Mouse (Mus musculus) lung, embryonic 15.5 days (tissue): Measurements from ENCODE around the gene Jazf1. TPM values are rescaled to one million over a fixed set of nuclear protein-coding genes. Genes with fewer than 3 reads are reported as not detected.

Experiments used
- ATAC-seq: fragments of 200-750 bp; cut with Nextera tagmentation; 2 replicates; pipeline ENCODE4 v1.8.0; 2017; ENCODE audit warnings: moderate number of reproducible peaks, borderline replicate concordance; ENCODE audit not compliant: low FRiP score, low TSS enrichment; ENCODE audit errors: extremely low read depth
- H3K27ac ChIP-seq: fragments of 300-500 bp; sonication (generic); 2 replicates; pipeline ENCODE4 v1.5.1; 2015; ENCODE audit warnings: moderate library complexity, mild to moderate bottlenecking, inconsistent platforms
- H3K27me3 ChIP-seq: fragments of 300-500 bp; sonication (generic); 2 replicates; pipeline ENCODE4 v1.6.1; 2015; ENCODE audit warnings: inconsistent platforms
- H3K36me3 ChIP-seq: fragments of 300-500 bp; sonication (generic); 2 replicates; pipeline ENCODE4 v1.6.1; 2015; ENCODE audit warnings: inconsistent platforms
- H3K4me1 ChIP-seq: fragments of 300-500 bp; sonication (generic); 2 replicates; pipeline ENCODE4 v1.6.1; 2015; ENCODE audit warnings: inconsistent platforms
- H3K4me2 ChIP-seq: fragments of 300-500 bp; sonication (generic); 2 replicates; pipeline ENCODE4 v1.6.1; 2015; ENCODE audit warnings: inconsistent platforms, mild to moderate bottlenecking, moderate library complexity
- H3K4me3 ChIP-seq: fragments of 300-500 bp; sonication (generic); 2 replicates; pipeline ENCODE4 v1.5.1; 2015; ENCODE audit warnings: mild to moderate bottlenecking, inconsistent platforms
- H3K9ac ChIP-seq: fragments of 300-500 bp; sonication (generic); 2 replicates; pipeline ENCODE4 v1.6.1; 2015; ENCODE audit warnings: inconsistent platforms
- H3K9me3 ChIP-seq: fragments of 300-500 bp; sonication (generic); 2 replicates; pipeline ENCODE4 v1.6.1; 2016; ENCODE audit warnings: inconsistent platforms
- WGBS: fragments of 180-500 bp; shearing (Covaris S2); methylation state at CpG from one replicate; pipeline ENCODE4 v1.1.7; 2015; 5-methylcytosine and 5-hydroxymethylcytosine counted together
- polyA plus RNA-seq: library from polyadenylated mRNA; unstranded; fragments of >200 nt; fragmentation: Nextera tagmentation; extraction: Ambion mirVana; gene quantifications from 2 replicates; pipeline ENCODE4 v1.2.1, GENCODE M21; 2015

Gene Jazf1
- polyA plus RNA-seq, 1 experiment from 2014 or later: 4.7 TPM

DNA sequence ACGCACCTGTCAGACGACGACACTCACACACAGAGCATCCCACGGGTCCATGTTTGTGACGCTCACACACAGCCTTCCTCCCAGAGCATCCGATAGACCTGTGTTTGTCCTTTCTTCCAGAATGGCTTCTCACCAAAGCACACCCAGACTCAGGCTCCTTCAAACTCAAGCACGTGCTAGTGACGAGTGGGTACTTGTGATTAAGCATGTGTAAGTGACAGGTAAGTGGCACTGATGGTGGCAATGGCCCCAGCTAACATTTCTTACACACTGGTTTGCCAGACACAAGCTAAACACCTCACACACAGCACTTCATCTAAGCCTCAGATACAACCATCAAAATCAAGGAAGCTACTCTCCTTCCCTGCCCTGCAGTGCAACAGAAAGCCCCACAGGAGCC is 77.6 kb downstream of the Jazf1 start:
- no peak overlapping the region for H3K27ac ChIP-seq
- no peaks in the 10 kb centered on the region for H3K4me1 ChIP-seq
- H3K4me2 ChIP-seq: no peak overlapping the region
- H3K27me3 ChIP-seq: peaks cover 18% of the 10 kb centered on the region; the same call in 1 of the 2 replicates
- 63% methylated on average over 8 of the region's 8 CpGs for WGBS
- no peaks in the 10 kb centered on the region for H3K9me3 ChIP-seq
- no peaks in the 10 kb centered on the region for H3K36me3 ChIP-seq
- no peak overlapping the region for H3K4me3 ChIP-seq
- no peak overlapping the region for H3K9ac ChIP-seq
- no peak for ATAC-seq

GRCm38 (mm10) chr6:52987905-52988640 is 80.4 kb downstream of the Jazf1 start:
- no peak overlapping the region for H3K27ac ChIP-seq
- no peak overlapping the region for H3K9ac ChIP-seq
- no peaks in the 10 kb centered on the region for H3K9me3 ChIP-seq
- H3K36me3 ChIP-seq: no peaks in the 10 kb centered on the region
- WGBS: 79% methylated on average over 6 of the region's 6 CpGs
- no peak overlapping the region for H3K4me2 ChIP-seq
- ATAC-seq: no peak
- no peak overlapping the region for H3K4me3 ChIP-seq
- peaks cover 18% of the 10 kb centered on the region; the same call in 1 of the 2 replicates for H3K27me3 ChIP-seq
- H3K4me1 ChIP-seq: no peaks in the 10 kb centered on the region

DNA sequence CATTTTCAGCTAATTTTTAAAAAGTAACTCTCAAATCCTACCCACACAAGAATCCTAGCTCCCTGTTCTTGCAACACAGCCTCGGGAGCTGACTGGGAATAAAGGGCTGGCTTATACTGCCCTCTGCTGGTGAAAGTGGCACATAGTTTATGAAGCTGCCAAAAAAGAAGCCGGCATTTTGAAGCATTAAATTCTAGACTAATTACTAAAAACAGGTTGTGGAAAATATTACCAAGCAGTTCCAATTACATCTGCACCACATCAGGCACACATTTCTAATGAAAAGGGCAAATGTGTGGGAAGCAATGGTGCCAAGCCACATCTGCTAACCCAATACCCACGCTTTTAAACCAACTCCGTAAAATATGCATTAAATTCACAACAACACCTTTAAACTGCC is 81.0 kb downstream of the Jazf1 start:
- ATAC-seq: no peak
- H3K36me3 ChIP-seq: no peaks in the 10 kb centered on the region
- no peak overlapping the region for H3K9ac ChIP-seq
- H3K9me3 ChIP-seq: no peaks in the 10 kb centered on the region
- no peak overlapping the region for H3K4me3 ChIP-seq
- peaks cover 18% of the 10 kb centered on the region; the same call in 1 of the 2 replicates for H3K27me3 ChIP-seq
- 55% methylated on average over 4 of the region's 4 CpGs for WGBS
- H3K4me1 ChIP-seq: no peaks in the 10 kb centered on the region
- no peak overlapping the region for H3K4me2 ChIP-seq
- H3K27ac ChIP-seq: no peak overlapping the region

DNA sequence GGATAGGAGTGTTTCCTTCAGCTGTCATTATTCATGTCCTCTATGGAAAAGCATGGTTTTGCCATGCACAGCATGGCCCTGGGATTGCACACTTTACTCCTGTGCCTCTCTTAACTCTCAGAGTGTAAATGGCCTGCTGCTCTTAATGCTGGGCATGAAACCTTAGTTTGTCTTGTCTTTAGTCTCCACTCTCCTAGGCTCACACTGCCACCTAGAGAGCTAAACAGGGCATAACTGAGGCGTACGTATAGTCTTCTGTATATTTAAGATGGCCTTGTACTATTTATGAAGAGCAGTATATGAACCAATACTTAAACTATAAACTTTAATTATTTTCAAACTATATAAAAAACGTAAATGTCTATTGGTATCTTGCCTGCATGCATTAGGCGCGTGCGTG is 86.3 kb downstream of the Jazf1 start:
- H3K9ac ChIP-seq: no peak overlapping the region
- H3K27me3 ChIP-seq: no peaks in the 10 kb centered on the region
- no peaks in the 10 kb centered on the region for H3K36me3 ChIP-seq
- H3K9me3 ChIP-seq: no peaks in the 10 kb centered on the region
- ATAC-seq: no peak
- no peak overlapping the region for H3K4me3 ChIP-seq
- 80% methylated on average over 6 of the region's 6 CpGs for WGBS
- H3K27ac ChIP-seq: no peak overlapping the region
- H3K4me2 ChIP-seq: no peak overlapping the region
- no peaks in the 10 kb centered on the region for H3K4me1 ChIP-seq

DNA sequence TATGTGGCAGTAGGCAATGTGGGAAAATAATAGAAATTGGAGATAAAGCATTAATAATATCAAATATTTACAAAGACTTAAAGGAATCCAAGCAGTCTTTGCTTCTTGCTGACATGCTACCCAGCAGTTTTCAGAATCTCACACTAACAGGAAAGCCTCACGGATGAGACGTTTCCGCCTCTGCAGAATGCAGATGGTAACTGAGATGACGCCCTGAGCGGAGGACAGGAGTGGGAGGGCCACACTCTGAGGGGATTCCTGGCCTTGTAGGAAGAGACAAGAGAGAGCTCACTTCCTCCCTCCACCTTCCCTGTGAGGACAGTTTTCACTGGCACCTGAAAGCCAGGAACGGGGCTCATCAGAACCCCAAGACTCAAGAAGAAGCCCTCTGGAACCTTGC is 88.9 kb downstream of the Jazf1 start:
- Histone ChIP-seq H3K4me2 (no peak overlapping the region), H3K36me3 (no peaks in the 10 kb centered on the region), H3K9ac (no peak overlapping the region), H3K9me3 (no peaks in the 10 kb centered on the region), H3K27ac (no peak overlapping the region), H3K4me1 (no peaks in the 10 kb centered on the region), H3K27me3 (no peaks in the 10 kb centered on the region), H3K4me3 (no peak overlapping the region)
- no peak for ATAC-seq
- WGBS: 89% methylated on average over 6 of the region's 6 CpGs

GRCm38 (mm10) chr6:52973351-52973750 is 95.1 kb downstream of the Jazf1 start:
- no peak overlapping the region for H3K4me3 ChIP-seq
- H3K9me3 ChIP-seq: no peaks in the 10 kb centered on the region
- no peak overlapping the region for H3K27ac ChIP-seq
- no peaks in the 10 kb centered on the region for H3K36me3 ChIP-seq
- peaks cover 8% of the 10 kb centered on the region; the same call in 1 of the 2 replicates for H3K4me1 ChIP-seq
- H3K4me2 ChIP-seq: no peak overlapping the region
- no peaks in the 10 kb centered on the region for H3K27me3 ChIP-seq
- WGBS: 86% methylated on average over 5 of the region's 5 CpGs
- no peak for ATAC-seq
- H3K9ac ChIP-seq: no peak overlapping the region

DNA sequence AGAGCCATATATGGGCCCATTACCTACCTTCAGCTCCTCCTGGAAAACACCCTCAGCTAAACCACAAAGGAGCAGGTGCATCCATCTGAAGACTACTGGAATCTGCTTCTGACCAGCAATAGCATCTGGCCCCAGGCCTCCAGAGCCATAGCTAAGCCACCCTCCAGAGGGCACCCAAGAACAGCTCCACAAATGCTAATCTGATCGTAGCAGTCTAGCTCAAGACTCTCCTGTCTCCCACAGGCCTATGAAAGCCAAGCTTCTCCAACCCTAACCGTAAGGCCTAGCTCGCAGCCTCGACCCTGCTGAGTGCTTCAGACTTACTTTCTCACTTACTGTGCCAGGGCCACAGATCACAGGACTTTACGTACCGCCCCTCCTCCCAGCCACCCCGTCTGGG is 96.3 kb downstream of the Jazf1 start:
- 65% methylated on average over 7 of the region's 7 CpGs for WGBS

DNA sequence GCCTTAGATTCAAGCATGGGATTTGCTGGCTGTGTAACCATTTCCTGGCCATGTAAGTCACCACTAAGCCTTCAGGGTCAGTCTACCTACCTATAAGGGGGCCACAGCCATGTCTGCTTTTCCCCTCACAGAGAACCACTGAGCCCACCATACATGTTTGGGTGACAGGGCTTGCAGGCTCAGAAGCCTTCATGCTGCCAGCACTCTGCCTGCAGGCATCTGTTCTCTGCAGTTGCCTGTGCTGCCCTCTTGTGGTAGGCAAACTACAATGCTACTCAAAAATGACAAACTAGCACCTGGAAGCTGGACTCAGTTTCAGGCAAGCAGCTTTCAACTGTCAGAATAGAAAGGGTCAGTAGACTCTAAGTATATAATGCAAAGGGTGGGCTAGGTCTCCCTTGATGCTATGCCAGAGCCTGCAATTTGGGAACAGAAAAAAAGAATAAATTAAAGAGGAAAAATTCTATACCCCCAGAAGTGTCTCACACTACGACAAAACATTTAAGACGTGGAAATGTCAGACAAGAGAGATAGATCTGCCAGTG is 98.6 kb downstream of the Jazf1 start:
- WGBS: 85% methylated on average over 2 of the region's 2 CpGs
- H3K36me3 ChIP-seq: no peaks in the 10 kb centered on the region
- H3K27me3 ChIP-seq: no peaks in the 10 kb centered on the region
- H3K9ac ChIP-seq: no peak overlapping the region
- no peak overlapping the region for H3K4me3 ChIP-seq
- no peak overlapping the region for H3K4me2 ChIP-seq
- H3K27ac ChIP-seq: no peak overlapping the region
- ATAC-seq: peak; percentile 62; the same call in 1 of the 2 replicates
- peaks cover 23% of the 10 kb centered on the region; the same call in 1 of the 2 replicates for H3K4me1 ChIP-seq
- no peaks in the 10 kb centered on the region for H3K9me3 ChIP-seq

More for the DNA sequence above, 96.3 kb downstream of the Jazf1 start:
- H3K27ac ChIP-seq: no peak overlapping the region
- H3K9ac ChIP-seq: no peak overlapping the region
- no peak overlapping the region for H3K4me3 ChIP-seq
- no peak for ATAC-seq
- H3K9me3 ChIP-seq: no peaks in the 10 kb centered on the region
- H3K27me3 ChIP-seq: no peaks in the 10 kb centered on the region
- H3K36me3 ChIP-seq: no peaks in the 10 kb centered on the region
- H3K4me2 ChIP-seq: no peak overlapping the region
- H3K4me1 ChIP-seq: peaks cover 13% of the 10 kb centered on the region; the same call in 1 of the 2 replicates

DNA sequence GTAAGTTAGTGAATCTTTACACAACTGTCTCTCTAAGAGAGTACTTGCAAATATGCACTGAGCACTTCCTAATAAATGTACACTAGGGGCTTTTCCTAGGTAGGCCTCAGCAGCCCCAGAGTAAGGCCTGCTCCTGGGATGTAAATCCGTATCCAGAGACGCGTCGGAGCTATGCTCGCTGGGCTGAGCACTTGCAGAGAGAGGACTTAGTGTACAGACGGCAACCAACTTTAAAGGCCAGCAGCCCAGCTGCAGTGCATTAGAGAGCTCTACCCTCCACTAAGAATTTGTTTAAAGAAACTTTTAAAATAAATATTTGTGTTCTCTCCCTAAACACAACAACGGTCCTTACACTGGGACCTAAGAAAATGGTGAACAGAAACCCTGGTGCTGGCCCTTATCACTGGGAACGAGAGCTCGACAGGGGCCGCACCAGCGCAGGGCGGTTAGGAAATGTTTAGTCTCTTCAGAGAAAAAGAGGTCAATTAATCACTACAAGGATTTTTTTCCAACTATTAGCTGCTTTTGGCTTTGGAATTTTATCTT is 100.0 kb downstream of the Jazf1 start:
- peak overlapping the region; percentile 51 for H3K27ac ChIP-seq
- no peak overlapping the region for H3K9ac ChIP-seq
- no peak overlapping the region for H3K4me3 ChIP-seq
- H3K4me2 ChIP-seq: no peak overlapping the region
- no peaks in the 10 kb centered on the region for H3K27me3 ChIP-seq
- peaks cover 35% of the 10 kb centered on the region for H3K4me1 ChIP-seq
- ATAC-seq: peak; percentile 46; the same call in 1 of the 2 replicates
- no peaks in the 10 kb centered on the region for H3K36me3 ChIP-seq
- 27% methylated on average over 12 of the region's 12 CpGs for WGBS
- no peaks in the 10 kb centered on the region for H3K9me3 ChIP-seq

GRCm38 (mm10) chr6:52967557-52968270 is 100.7 kb downstream of the Jazf1 start:
- Histone ChIP-seq H3K4me2 (no peak overlapping the region), H3K27ac (peak overlapping the region; percentile 51; the same call in 1 of the 2 replicates), H3K27me3 (no peaks in the 10 kb centered on the region), H3K9me3 (no peaks in the 10 kb centered on the region), H3K36me3 (no peaks in the 10 kb centered on the region), H3K4me3 (no peak overlapping the region), H3K4me1 (peaks cover 42% of the 10 kb centered on the region), H3K9ac (no peak overlapping the region)
- ATAC-seq: no peak
- WGBS: 38% methylated on average over 10 of the region's 10 CpGs

GRCm38 (mm10) chr6:52966001-52966400 is 102.4 kb downstream of the Jazf1 start:
- H3K9ac ChIP-seq: no peak overlapping the region
- H3K27ac ChIP-seq: no peak overlapping the region
- no peaks in the 10 kb centered on the region for H3K36me3 ChIP-seq
- no peak overlapping the region for H3K4me2 ChIP-seq
- H3K9me3 ChIP-seq: no peaks in the 10 kb centered on the region
- 41% methylated on average over 4 of the region's 4 CpGs for WGBS
- no peak overlapping the region for H3K4me3 ChIP-seq
- peaks cover 54% of the 10 kb centered on the region for H3K4me1 ChIP-seq
- H3K27me3 ChIP-seq: no peaks in the 10 kb centered on the region
- ATAC-seq: no peak

- Histone ChIP-seq H3K36me3 (no peaks in the 10 kb centered on the region), H3K9me3 (no peaks in the 10 kb centered on the region), H3K4me1 (peaks cover 54% of the 10 kb centered on the region), H3K4me3 (no peak overlapping the region), H3K27me3 (no peaks in the 10 kb centered on the region), H3K9ac (no peak overlapping the region), H3K27ac (no peak overlapping the region), H3K4me2 (no peak overlapping the region)
- ATAC-seq: no peak
- WGBS: 55% methylated on average over 7 of the region's 7 CpGs
Observed at GRCm38 (mm10) chr6:52965340-52965739, 103.1 kb downstream of the Jazf1 start.
